Mouse (Mus musculus) bone marrow, adult 2 months (tissue): Measurements from ENCODE around the gene Nadsyn1. TPM values are rescaled to one million over a fixed set of nuclear protein-coding genes. Genes with fewer than 3 reads are reported as not detected.

Source experiments
- H3K27ac ChIP-seq: fragments of 200-500 bp; 2 replicates; pipeline ENCODE4 v1.5.1; 2012; ENCODE audit warnings: low read depth, mild to moderate bottlenecking, control low read depth, inconsistent platforms, low read length; ENCODE audit not compliant: control insufficient read depth, poor library complexity, insufficient read depth
- H3K4me1 ChIP-seq: fragments of 200-500 bp; 2 replicates; pipeline ENCODE4 v1.6.1; 2011; ENCODE audit warnings: low read length; ENCODE audit not compliant: control insufficient read depth, insufficient read depth
- H3K4me3 ChIP-seq: fragments of 200-500 bp; replicated peaks from 2 replicates; pipeline ENCODE3; 2011; ENCODE audit warnings: mild to moderate bottlenecking, low read depth, low read length, control low read depth; ENCODE audit not compliant: control insufficient read depth
- CTCF ChIP-seq: fragments of 200-500 bp; IDR thresholded peaks from 2 replicates; pipeline ENCODE4 v1.5.1; 2011; ENCODE audit warnings: low read length, control low read depth; ENCODE audit not compliant: control insufficient read depth, insufficient read depth
- POLR2A ChIP-seq: fragments of 200-500 bp; IDR thresholded peaks from 2 replicates; pipeline ENCODE4 v1.6.1; 2011; ENCODE audit warnings: low read depth, mild to moderate bottlenecking, control low read depth, low read length, borderline replicate concordance; ENCODE audit not compliant: control insufficient read depth
- WGBS: fragments of 180-500 bp; shearing (Covaris S2); methylation state at CpG from one replicate; pipeline ENCODE4 v1.1.7; 2018; 5-methylcytosine and 5-hydroxymethylcytosine counted together
- polyA plus RNA-seq: library from polyadenylated mRNA; stranded (reverse); fragments of >200 nt; gene quantifications from 2 replicates; pipeline ENCODE4 v1.2.4, GENCODE M21; 2011; ENCODE audit warnings: low replicate concordance; ENCODE audit not compliant: missing spikeins, insufficient read depth, insufficient read length

Gene Nadsyn1
- polyA plus RNA-seq, 1 experiment, result 4.4 TPM

GRCm38 (mm10) chr7:143826985-143827384 is 4.3 kb upstream of the Nadsyn1 start:
- TF ChIP-seq CTCF, result no peak
- no peak for TF ChIP-seq POLR2A
- Histone ChIP-seq H3K27ac (no peak overlapping the region), H3K4me1 (no peaks in the 10 kb centered on the region; the same call in 1 of the 2 replicates), H3K4me3 (no peak overlapping the region)
- 52% methylated on average over 2 of the region's 2 CpGs for whole genome bisulfite sequencing

GRCm38 (mm10) chr7:143823266-143823605 is 587 bp upstream of the Nadsyn1 start:
- no peak for TF ChIP-seq POLR2A
- TF ChIP-seq CTCF, result no peak
- whole genome bisulfite sequencing, result 81% methylated on average over 4 of the region's 4 CpGs
- no peaks in the 10 kb centered on the region; the same call in 1 of the 2 replicates for H3K4me1 ChIP-seq
- peak overlapping the region; percentile 56 for H3K4me3 ChIP-seq
- peak overlapping the region; percentile 44 for H3K27ac ChIP-seq

- Histone ChIP-seq H3K4me1 (no peaks in the 10 kb centered on the region; the same call in 1 of the 2 replicates), H3K4me3 (no peak overlapping the region), H3K27ac (no peak overlapping the region)
- TF ChIP-seq CTCF, result no peak
- TF ChIP-seq POLR2A, result no peak
- WGBS, result 92% methylated on average over 2 of the region's 2 CpGs
These were observed 1.4 kb downstream of the Nadsyn1 start for GRCm38 (mm10) chr7:143821241-143821640.

- TF ChIP-seq POLR2A, result no peak
- no peak for TF ChIP-seq CTCF
- Histone ChIP-seq H3K27ac (no peak overlapping the region), H3K4me3 (no peak overlapping the region), H3K4me1 (no peaks in the 10 kb centered on the region; the same call in 1 of the 2 replicates)
- WGBS, result 84% methylated on average over 4 of the region's 4 CpGs
These were observed 3.4 kb downstream of the Nadsyn1 start for GRCm38 (mm10) chr7:143819201-143819600.

GRCm38 (mm10) chr7:143808909-143809308 is 13.7 kb downstream of the Nadsyn1 start:
- 46% methylated on average over 1 of the region's 1 CpGs for WGBS
- no peaks in the 10 kb centered on the region for H3K4me1 ChIP-seq
- TF ChIP-seq POLR2A, result no peak
- 0 out of 2 replicates have a peak, but pooled peaks have one; percentile 26 for TF ChIP-seq CTCF
- H3K4me3 ChIP-seq, result no peak overlapping the region
- H3K27ac ChIP-seq, result no peak overlapping the region

DNA sequence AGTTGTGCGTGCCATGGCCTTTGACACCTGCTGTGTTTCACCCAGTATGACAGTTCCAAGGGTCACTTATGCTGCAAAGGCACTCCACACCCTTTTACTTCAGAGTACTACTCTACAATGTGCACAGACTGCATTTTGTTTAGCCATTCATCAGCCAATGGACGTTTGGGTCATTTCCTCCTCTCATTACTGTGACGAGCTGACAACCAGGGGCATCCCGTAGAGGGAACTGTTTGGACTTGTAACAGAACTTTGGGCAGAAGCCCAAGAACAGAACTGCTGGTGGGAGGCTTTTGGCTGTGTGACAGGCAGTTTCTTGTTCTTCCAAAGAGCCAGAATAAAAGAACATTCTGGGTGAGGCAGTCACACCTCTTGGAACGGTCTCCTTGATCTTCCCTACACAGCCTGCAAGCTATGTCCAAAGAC is 17.4 kb downstream of the Nadsyn1 start:
- Histone ChIP-seq H3K4me3 (no peak overlapping the region), H3K4me1 (no peaks in the 10 kb centered on the region), H3K27ac (no peak overlapping the region)
- TF ChIP-seq POLR2A, result no peak
- TF ChIP-seq CTCF, result no peak
- WGBS, result 81% methylated on average over 5 of the region's 5 CpGs

DNA sequence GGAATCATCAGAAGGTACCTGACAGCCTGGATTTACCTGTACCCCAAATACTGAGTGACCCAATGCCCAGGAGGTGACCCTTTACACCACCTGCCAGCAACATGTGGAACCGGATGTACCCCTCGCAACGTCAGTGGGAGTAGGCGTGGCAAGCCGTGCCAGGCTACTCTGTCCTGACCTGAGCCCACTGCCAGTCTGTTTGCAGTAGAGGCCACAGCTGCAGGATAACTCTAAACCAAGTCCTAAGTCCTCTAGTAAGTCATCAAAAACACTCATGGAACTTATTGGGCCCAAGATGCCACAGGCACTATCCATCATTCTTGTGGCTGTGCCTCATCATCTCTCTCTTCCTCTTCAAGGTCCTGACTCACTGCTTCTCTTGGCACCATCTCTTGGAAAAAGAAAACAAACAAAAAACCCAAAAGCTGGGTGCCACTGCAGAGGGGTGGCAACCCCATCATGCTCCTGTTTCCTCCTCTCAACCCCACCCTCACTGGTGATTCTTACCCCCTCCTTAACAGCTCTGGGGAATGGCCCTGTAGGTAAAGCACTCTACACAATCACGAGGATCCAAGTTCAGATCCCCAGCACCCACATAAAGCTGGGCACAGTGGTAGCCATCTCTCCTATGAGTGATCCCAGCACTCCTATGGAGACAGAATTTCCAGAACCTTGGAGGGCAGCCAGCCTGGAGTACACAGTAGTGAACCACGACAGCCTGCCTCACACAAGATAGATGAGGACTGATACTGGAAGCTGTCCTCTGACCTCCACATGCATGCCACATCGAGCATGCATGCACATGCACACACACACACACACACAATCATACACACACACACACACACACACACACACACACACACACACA is 21.2 kb downstream of the Nadsyn1 start:
- TF ChIP-seq POLR2A (no peak), CTCF (no peak)
- Histone ChIP-seq H3K27ac (no peak overlapping the region), H3K4me1 (no peaks in the 10 kb centered on the region), H3K4me3 (no peak overlapping the region)
- WGBS, result 80% methylated on average over 8 of the region's 8 CpGs

DNA sequence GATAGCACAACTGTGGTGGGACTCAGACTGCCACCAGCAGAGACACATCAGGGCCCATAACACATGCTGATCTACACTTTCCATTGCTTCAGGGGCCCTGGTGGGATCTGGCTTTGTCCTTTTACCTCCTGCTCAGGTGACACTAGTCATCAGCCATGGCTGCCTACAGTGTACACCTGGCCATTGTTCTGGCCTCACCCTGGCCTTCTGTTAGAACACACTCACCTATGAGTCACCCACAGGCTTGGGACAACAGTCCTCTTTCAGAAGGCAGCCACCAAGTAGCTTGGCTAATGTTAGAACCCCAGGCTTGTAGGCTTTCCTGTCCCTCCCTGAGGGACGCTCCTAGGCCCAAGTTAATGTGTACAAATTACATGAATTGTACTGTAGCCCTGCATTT is 21.9 kb downstream of the Nadsyn1 start:
- WGBS, result 87% methylated on average over 1 of the region's 1 CpGs
- Histone ChIP-seq H3K4me3 (no peak overlapping the region), H3K4me1 (no peaks in the 10 kb centered on the region), H3K27ac (no peak overlapping the region)
- TF ChIP-seq POLR2A (no peak), CTCF (no peak)

GRCm38 (mm10) chr7:143798783-143799182 is 23.9 kb downstream of the Nadsyn1 start:
- H3K4me3 ChIP-seq, result no peak overlapping the region
- no peaks in the 10 kb centered on the region for H3K4me1 ChIP-seq
- WGBS, result 68% methylated on average over 4 of the region's 4 CpGs
- H3K27ac ChIP-seq, result no peak overlapping the region
- TF ChIP-seq POLR2A, result no peak
